ENCODE assay signal across 11 mouse cellular contexts in genomic region chr16:43286319-43286718, GRCm38 (mm10).
DNase-seq lines count a peak whose midpoint lies in the region; ATAC-seq and TF ChIP-seq lines count a peak whose summit lies in the region.
"Had no signal": no experiment of that assay in that cellular context is flagged by ENCODE, and none has a peak within 500 bp of the region (broad histone marks: within the 10 kb centered on the region; RNA-seq: fewer than 3 reads in every experiment).

No protein-coding gene starts in this region.

- H3K27me3 ChIP-seq in forebrain, embryonic 16.5 days (replicated peaks; ENCODE audit: control insufficient read depth, insufficient read depth, low read length) = no peaks in the 10 kb centered on the region
- no peaks in the 10 kb centered on the region for H3K27me3 ChIP-seq in midbrain, postnatal 0 days (ENCODE audit: insufficient read depth, low read length)
- H3K27me3 ChIP-seq: heart, embryonic 15.5 days; lung, embryonic 15.5 days had no signal

- no peak for TF ChIP-seq POLR2A in brain, embryonic 14.5 days (IDR thresholded peaks at IDR 0.05; ENCODE audit: borderline replicate concordance, extremely low read depth, insufficient read depth, insufficient read length, poor library complexity, severe bottlenecking)

- H3K9ac ChIP-seq in forebrain, embryonic 16.5 days (replicated peaks; ENCODE audit: low read depth, low read length) = 0 out of 2 replicates have a peak overlapping the region, but pooled peaks have one; percentile 25
- H3K9ac ChIP-seq in midbrain, postnatal 0 days (replicated peaks; ENCODE audit: low read length, poor library complexity, severe bottlenecking) = no peak overlapping the region
- H3K9ac ChIP-seq: heart, embryonic 15.5 days; lung, embryonic 15.5 days had no signal

- no peak overlapping the region; the same call in 1 of the 2 replicates for H3K4me2 ChIP-seq in forebrain, embryonic 16.5 days (ENCODE audit: low read length)
- H3K4me2 ChIP-seq in midbrain, postnatal 0 days (ENCODE audit: low read depth, low read length, poor library complexity, severe bottlenecking) = no peak overlapping the region
- H3K4me2 ChIP-seq: heart, embryonic 15.5 days; lung, embryonic 15.5 days had no signal

- TF ChIP-seq CTCF in layer of hippocampus, adult 2 months (conservative IDR thresholded peaks at IDR 0.05) = no peak
- no peak for TF ChIP-seq CTCF in brain, embryonic 14.5 days (IDR thresholded peaks at IDR 0.05; ENCODE audit: borderline replicate concordance, extremely low read depth, insufficient read depth, insufficient read length)
- no peak for TF ChIP-seq CTCF in midbrain, postnatal 0 days (IDR thresholded peaks at IDR 0.05)

- H3K27ac ChIP-seq in layer of hippocampus, adult 2 months = peak overlapping the region; percentile 1; the same call in 1 of the 2 replicates
- peak overlapping the region; percentile 59 for H3K27ac ChIP-seq in forebrain, embryonic 16.5 days (ENCODE audit: low read length)
- H3K27ac ChIP-seq in midbrain, postnatal 0 days (ENCODE audit: low read depth, low read length) = no peak overlapping the region
- H3K27ac ChIP-seq: heart, embryonic 15.5 days; lung, embryonic 15.5 days had no signal

- peaks cover 15% of the 10 kb centered on the region for H3K4me1 ChIP-seq in forebrain, embryonic 16.5 days (replicated peaks; ENCODE audit: control insufficient read depth, insufficient read depth, low read length)
- no peaks in the 10 kb centered on the region for H3K4me1 ChIP-seq in midbrain, postnatal 0 days (ENCODE audit: insufficient read depth, low read length)
- H3K4me1 ChIP-seq: lung, embryonic 15.5 days had no signal

- WGBS in forebrain, embryonic 16.5 days = 11% methylated on average over 1 of the region's 1 CpGs
- WGBS in midbrain, postnatal 0 days = 18% methylated on average over 1 of the region's 1 CpGs

- ATAC-seq in forebrain, embryonic 16.5 days = peak; percentile 91
- 0 out of 2 replicates have a peak, but pooled peaks have one; percentile 38 for ATAC-seq in midbrain, postnatal 0 days (ENCODE audit: low FRiP score)

- DNase-seq in layer of hippocampus, adult 2 months (ENCODE audit: low spot score in 2 of 2) = no peak
- no peak for DNase-seq in layer of hippocampus, adult 9-10 months (ENCODE audit: low spot score)
- peak; percentile 96 for DNase-seq in brain, embryonic 14.5 days (ENCODE audit: low read depth)
- DNase-seq in midbrain, postnatal 0 days (ENCODE audit: low spot score) = peak; percentile 79
- no peak for DNase-seq in heart, adult 8-10 months (ENCODE audit: low spot score)
- DNase-seq in spleen, postnatal 36 days (ENCODE audit: low spot score in 2 of 2) = no peak
- no peak for DNase-seq in urinary bladder, postnatal 14 days (ENCODE audit: low spot score)
- DNase-seq: thymus, adult 18-20 months had no signal

- no peaks in the 10 kb centered on the region; the same call in 1 of the 2 replicates for H3K9me3 ChIP-seq in forebrain, embryonic 16.5 days (ENCODE audit: control insufficient read depth, low read length)
- H3K9me3 ChIP-seq in midbrain, postnatal 0 days (ENCODE audit: low read length) = no peaks in the 10 kb centered on the region
- H3K9me3 ChIP-seq: heart, embryonic 15.5 days; lung, embryonic 15.5 days had no signal

- no peaks in the 10 kb centered on the region for H3K36me3 ChIP-seq in forebrain, embryonic 16.5 days (ENCODE audit: control insufficient read depth, insufficient read depth)
- H3K36me3 ChIP-seq in midbrain, postnatal 0 days (ENCODE audit: insufficient read depth, low read length) = no peaks in the 10 kb centered on the region
- H3K36me3 ChIP-seq: heart, embryonic 15.5 days; lung, embryonic 15.5 days had no signal

- H3K4me3 ChIP-seq in layer of hippocampus, adult 2 months = no peak overlapping the region
- H3K4me3 ChIP-seq in forebrain, embryonic 16.5 days (replicated peaks; ENCODE audit: low read length) = no peak overlapping the region
- no peak overlapping the region for H3K4me3 ChIP-seq in midbrain, postnatal 0 days (ENCODE audit: low read depth, low read length)
- H3K4me3 ChIP-seq: heart, embryonic 15.5 days; lung, embryonic 15.5 days had no signal

Comparison
In these comparisons a context has a peak if more than half of its experiments do, and no peak if none do; other contexts are left out.
1. DNase-seq: peak in brain, embryonic 14.5 days (single experiment) and midbrain, postnatal 0 days (single experiment); none in layer of hippocampus, adult 2 months (0 of 2), layer of hippocampus, adult 9-10 months (single experiment), heart, adult 8-10 months (single experiment), spleen, postnatal 36 days (0 of 2) and urinary bladder, postnatal 14 days (single experiment).